Mouse (Mus musculus): ENCODE results near the gene Fbxo5.

Fbxo5 gene

GRCm38 (mm10) chr10:5805243-5805730 lies at the start of gene Fbxo5:
Gene Fbxo5, minus strand, starts transcription at chr10:5805600.
- DNase-seq (ENCODE audit: low read depth, low spot score), result peak; percentile 99

GRCm38 (mm10) chr10:5853290-5853868 lies 48.0 kb upstream of the Fbxo5 start:
- DNase-seq (ENCODE audit: low read depth, low spot score), result no peak

GRCm38 (mm10) chr10:5846939-5847338 lies 41.5 kb upstream of the Fbxo5 start:
- DNase-seq (ENCODE audit: low read depth, low spot score), result no peak

GRCm38 (mm10) chr10:5841369-5841768 lies 36.0 kb upstream of the Fbxo5 start:
- peak; percentile 73 for DNase-seq (ENCODE audit: low read depth, low spot score)

GRCm38 (mm10) chr10:5826336-5827025 lies 21.1 kb upstream of the Fbxo5 start:
- DNase-seq (ENCODE audit: low read depth, low spot score), result no peak

GRCm38 (mm10) chr10:5824779-5825178 lies 19.4 kb upstream of the Fbxo5 start:
- peak; percentile 85 for DNase-seq (ENCODE audit: low read depth, low spot score)

- peak; percentile 99 for DNase-seq (ENCODE audit: low read depth, low spot score)
Measured at GRCm38 (mm10) chr10:5823740-5824491, 18.5 kb upstream of the Fbxo5 start, which contains the start of gene Mtrf1l. Gene Mtrf1l, minus strand, starts transcription at chr10:5823910.

- DNase-seq (ENCODE audit: low read depth, low spot score), result peak; percentile 39
Measured at GRCm38 (mm10) chr10:5823291-5823739, 17.9 kb upstream of the Fbxo5 start.

GRCm38 (mm10) chr10:5818772-5819171 lies 13.4 kb upstream of the Fbxo5 start:
- peak; percentile 24 for DNase-seq (ENCODE audit: low read depth, low spot score)

GRCm38 (mm10) chr10:5815968-5816367 lies 10.6 kb upstream of the Fbxo5 start:
- no peak for DNase-seq (ENCODE audit: low read depth, low spot score)

GRCm38 (mm10) chr10:5813724-5814123 lies 8.3 kb upstream of the Fbxo5 start:
- DNase-seq (ENCODE audit: low read depth, low spot score), result no peak

- DNase-seq (ENCODE audit: low read depth, low spot score), result no peak
Measured at GRCm38 (mm10) chr10:5807683-5808082, 2.3 kb upstream of the Fbxo5 start.

- no peak for DNase-seq (ENCODE audit: low read depth, low spot score)
Measured at GRCm38 (mm10) chr10:5806996-5807395, 1.6 kb upstream of the Fbxo5 start.

- peak; percentile 17 for DNase-seq (ENCODE audit: low read depth, low spot score)
Measured at GRCm38 (mm10) chr10:5806416-5806815, 1.0 kb upstream of the Fbxo5 start.

- DNase-seq (ENCODE audit: low read depth, low spot score), result peak; percentile 97
Measured at GRCm38 (mm10) chr10:5805731-5806307, 419 bp upstream of the Fbxo5 start.

- DNase-seq (ENCODE audit: low read depth, low spot score), result peak; percentile 51
Measured at GRCm38 (mm10) chr10:5804691-5805156, 676 bp downstream of the Fbxo5 start.

GRCm38 (mm10) chr10:5803739-5804138 lies 1.7 kb downstream of the Fbxo5 start:
- no peak for DNase-seq (ENCODE audit: low read depth, low spot score)

- no peak for DNase-seq (ENCODE audit: low read depth, low spot score)
Measured at GRCm38 (mm10) chr10:5802866-5803265, 2.5 kb downstream of the Fbxo5 start.

- peak; percentile 44 for DNase-seq (ENCODE audit: low read depth, low spot score)
Measured at GRCm38 (mm10) chr10:5800490-5800889, 4.9 kb downstream of the Fbxo5 start.

- no peak for DNase-seq (ENCODE audit: low read depth, low spot score)
Measured at GRCm38 (mm10) chr10:5798069-5798468, 7.3 kb downstream of the Fbxo5 start.

GRCm38 (mm10) chr10:5790657-5791056 lies 14.7 kb downstream of the Fbxo5 start:
- DNase-seq (ENCODE audit: low read depth, low spot score), result peak; percentile 48

- DNase-seq (ENCODE audit: low read depth, low spot score), result peak; percentile 39
Measured at GRCm38 (mm10) chr10:5786923-5787322, 18.5 kb downstream of the Fbxo5 start.

Measured in R1 (cell line).